Mouse (Mus musculus) T-cell, adult 2 months (primary cell): ENCODE data around the gene Tomm40.

ENCODE experiments used
- DNase-seq: peaks from one replicate; pipeline ENCODE4 v3.0.0; 2022; ENCODE audit warnings: low spot score

Tomm40 gene

GRCm38 (mm10) chr7:19744590-19745385 is 29.6 kb upstream of the Tomm40 start:
- no peak for DNase-seq

- DNase-seq = no peak
Observed at GRCm38 (mm10) chr7:19743791-19744190, 28.6 kb upstream of the Tomm40 start.

GRCm38 (mm10) chr7:19742468-19742867 is 27.2 kb upstream of the Tomm40 start:
- DNase-seq = no peak

- no peak for DNase-seq
Observed at GRCm38 (mm10) chr7:19741329-19742031, 26.2 kb upstream of the Tomm40 start.

- no peak for DNase-seq
Observed at GRCm38 (mm10) chr7:19740269-19740668, 25.0 kb upstream of the Tomm40 start.

GRCm38 (mm10) chr7:19738771-19739170 is 23.5 kb upstream of the Tomm40 start:
- no peak for DNase-seq

GRCm38 (mm10) chr7:19736389-19737057 is 21.3 kb upstream of the Tomm40 start:
- no peak for DNase-seq

DNA sequence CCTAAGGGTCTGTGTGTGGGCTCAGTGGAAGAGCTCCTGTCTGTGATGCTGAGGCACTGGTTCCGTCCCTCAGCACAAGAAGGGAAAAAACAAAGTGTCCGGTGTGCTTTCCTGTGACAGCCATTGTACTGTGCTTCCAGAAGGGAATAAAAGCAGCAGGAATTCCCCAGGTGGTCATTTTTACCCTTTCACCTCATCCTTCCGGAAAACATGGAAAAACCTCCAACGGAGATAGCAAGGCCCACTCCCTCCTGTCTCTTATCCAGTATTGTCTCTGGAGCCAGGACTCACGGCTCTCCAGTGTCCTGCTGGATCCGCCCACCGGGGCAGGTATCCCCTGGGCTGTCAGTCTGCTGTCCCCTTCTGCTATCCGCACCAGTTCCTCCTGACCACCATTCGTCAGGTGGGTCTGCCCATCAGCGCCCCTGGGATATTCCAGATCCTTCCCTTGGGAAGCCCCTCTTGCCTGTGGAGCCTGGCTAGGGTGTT is 19.0 kb upstream of the Tomm40 start:
- no peak for DNase-seq

GRCm38 (mm10) chr7:19726541-19726940 is 11.3 kb upstream of the Tomm40 start:
- DNase-seq = no peak

DNA sequence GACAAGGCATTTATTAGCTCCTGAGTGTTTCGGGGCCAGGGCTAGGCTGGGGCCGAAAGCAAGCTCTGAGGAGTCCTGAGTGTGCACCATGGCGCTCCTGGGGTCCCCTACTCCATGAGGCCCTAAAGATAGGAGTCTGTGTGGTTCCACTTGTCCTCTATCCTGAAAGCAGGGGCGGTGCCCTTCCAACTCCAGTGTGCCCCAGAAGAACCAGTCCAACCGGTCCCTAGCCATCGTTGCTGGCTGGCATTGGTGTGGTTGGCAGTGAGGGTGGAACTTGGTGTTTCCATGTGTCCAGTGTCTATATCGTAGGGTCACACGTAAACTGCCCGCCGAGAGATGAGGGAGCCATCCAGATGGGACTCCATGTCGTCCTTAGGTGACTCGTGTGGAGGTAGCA is 8.9 kb upstream of the Tomm40 start:
- no peak for DNase-seq

- DNase-seq = no peak
Observed at GRCm38 (mm10) chr7:19722754-19723195, 7.5 kb upstream of the Tomm40 start.

- DNase-seq = no peak
Observed at GRCm38 (mm10) chr7:19719200-19719599, 4.0 kb upstream of the Tomm40 start.

- no peak for DNase-seq
Observed at GRCm38 (mm10) chr7:19718297-19718952, 3.2 kb upstream of the Tomm40 start.

GRCm38 (mm10) chr7:19717346-19717745 is 2.1 kb upstream of the Tomm40 start:
- DNase-seq = no peak

DNA sequence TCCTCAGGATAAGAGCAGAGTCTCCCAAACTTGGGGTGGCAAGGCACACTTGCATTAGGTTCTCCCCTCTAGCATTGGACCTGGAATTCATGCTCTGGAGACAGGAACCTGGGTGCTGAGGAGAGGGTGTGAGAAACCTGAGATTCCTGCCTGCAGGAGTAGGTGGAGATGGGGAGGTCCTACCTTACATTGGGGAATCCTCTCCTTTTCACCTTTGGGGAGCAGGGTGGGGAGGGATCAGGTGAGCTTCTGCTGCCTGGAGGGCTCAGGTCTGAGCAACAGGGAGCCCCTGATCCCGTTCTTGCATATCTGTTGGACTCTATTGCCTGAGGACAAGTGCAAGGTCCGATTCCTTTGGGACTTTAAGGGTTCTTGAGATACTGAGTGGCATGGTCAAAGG is 1.6 kb upstream of the Tomm40 start:
- DNase-seq = no peak

GRCm38 (mm10) chr7:19716055-19716682 is 931 bp upstream of the Tomm40 start:
- peak; percentile 42 for DNase-seq

- DNase-seq = no peak
Observed at GRCm38 (mm10) chr7:19714836-19715235, 402 bp downstream of the Tomm40 start.

DNA sequence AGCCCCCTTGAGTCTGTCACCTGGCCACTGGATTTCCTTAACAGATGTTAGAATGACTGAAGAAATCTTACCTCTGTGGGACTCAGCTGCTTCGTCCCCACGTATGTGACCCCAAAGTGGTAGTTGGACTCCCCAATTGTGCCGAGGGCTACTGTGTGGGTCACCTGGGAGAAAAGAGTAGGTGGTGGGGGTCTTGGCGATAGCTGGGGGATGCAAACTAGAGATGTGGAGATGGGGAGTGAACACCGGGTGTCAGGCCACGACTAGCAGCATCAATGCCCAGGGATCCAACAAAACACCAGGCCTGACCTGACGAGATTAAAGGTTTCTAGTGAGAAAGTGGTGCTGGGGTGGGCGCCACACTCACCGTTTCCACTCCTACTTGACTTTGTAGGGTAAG is 1.6 kb downstream of the Tomm40 start:
- DNase-seq = no peak

GRCm38 (mm10) chr7:19713196-19713595 is 2.0 kb downstream of the Tomm40 start:
- DNase-seq = no peak

DNA sequence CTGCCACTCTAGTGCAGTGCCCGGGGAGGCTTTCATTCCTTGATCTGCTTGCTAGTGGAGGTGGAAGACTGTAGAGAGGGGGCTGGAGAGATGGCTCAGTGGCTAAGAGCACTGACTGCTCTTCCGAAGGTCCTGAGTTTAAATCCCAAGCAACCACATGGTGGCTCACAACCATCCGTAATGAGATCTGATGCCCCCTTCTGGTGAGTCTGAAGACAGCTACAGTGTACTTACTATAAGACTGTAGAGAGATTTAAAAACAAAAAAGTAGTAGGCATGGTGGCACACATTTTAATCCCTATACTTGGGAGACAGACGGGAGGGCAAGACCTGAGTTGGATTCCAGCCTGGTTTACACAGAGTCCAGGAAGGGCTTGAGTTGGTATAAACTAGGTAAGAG is 2.8 kb downstream of the Tomm40 start:
- no peak for DNase-seq

GRCm38 (mm10) chr7:19710650-19711049 is 4.6 kb downstream of the Tomm40 start:
- DNase-seq = no peak

DNA sequence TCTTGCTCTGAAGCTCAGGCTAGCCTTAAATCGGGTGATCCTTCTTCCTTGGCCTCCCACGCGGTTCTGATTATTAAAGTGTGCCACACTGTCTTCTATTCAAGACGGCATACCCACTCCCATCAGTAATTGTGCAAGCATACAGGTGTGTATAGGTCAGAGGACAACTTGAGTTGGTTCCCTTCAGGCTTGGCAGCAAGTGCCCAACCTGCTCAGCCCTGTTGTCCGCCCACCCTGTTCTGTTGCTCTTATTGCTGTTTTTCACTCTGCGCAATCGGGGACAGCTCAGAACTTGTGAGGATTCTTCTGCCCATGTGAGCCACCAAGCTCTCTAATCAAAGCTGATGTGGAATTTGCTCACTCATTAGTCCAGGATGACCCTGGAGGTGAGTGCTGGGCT is 10.0 kb downstream of the Tomm40 start:
- DNase-seq = no peak
